Mouse (Mus musculus) left cerebral cortex, postnatal 36 days (tissue): Measurements from ENCODE around the gene Fam133b. TPM values are rescaled to one million over a fixed set of nuclear protein-coding genes. Genes with fewer than 3 reads are reported as not detected.

ENCODE experiments used
- DNase-seq, 2 experiments: peaks; one replicate each; pipeline ENCODE4 v3.0.0; 2021 to 2022; ENCODE audit warnings: low spot score in 2 of 2, mixed read lengths in 1 of 2
- intact Hi-C: fragments of 180-260 bp; cut with DNase I; formaldehyde crosslinking; loops from one replicate; pipeline ENCODE4 v1.15.1; 2025
- total RNA-seq, 2 experiments: library from RNA; stranded (reverse); gene quantifications; 2 replicates each; pipeline ENCODE4 v1.2.3; 2021

The Fam133b gene
- total RNA-seq, result 10 to 100 TPM; 36.0 to 42.5 TPM

DNA sequence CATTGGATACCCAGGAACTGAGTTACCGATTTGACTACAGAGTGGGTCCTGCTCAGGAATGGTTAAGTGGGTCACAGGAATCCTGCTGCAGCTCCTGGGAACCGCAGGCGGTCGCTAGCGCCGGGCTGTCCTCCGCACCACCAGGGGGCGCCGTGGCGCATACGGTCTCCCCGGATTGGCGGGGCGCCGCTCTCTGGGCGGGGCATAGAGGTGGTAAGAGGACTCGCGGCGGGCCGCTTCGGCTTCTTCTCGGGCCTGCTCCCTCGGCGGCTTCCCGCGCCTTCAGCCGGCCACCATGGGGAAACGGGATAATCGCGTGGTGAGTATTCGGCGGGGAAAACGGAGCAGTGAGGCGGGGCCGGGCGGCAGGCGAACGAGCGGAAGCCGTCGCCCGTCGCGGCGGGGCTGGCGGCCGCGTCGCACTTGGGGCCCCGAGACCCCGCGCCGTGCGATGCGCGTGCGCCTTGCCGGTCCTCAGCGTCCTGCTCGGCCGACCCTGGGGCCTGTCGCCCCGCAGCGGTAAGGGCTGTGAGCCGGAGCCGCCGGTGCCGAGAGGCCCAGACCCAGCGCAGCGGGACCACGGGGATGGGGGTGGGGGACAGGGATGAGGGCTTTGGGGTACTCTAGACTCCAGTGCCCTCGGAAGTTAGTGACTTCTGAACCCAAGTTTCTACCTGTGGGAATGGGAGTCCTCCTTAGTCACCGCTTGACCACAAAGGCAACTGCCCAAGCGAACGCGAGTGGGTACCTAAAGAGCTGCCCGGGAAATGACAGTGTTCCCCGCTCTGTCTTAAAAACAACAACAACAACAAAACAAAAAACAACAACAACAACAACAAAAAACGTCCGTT is at the start of gene Fam133b:
TSS of gene Fam133b (plus strand) at position 205 of the 851 bp plus-strand sequence.
- peak; percentile 96 for DNase-seq
- intact Hi-C loops, result no loop called here

DNA sequence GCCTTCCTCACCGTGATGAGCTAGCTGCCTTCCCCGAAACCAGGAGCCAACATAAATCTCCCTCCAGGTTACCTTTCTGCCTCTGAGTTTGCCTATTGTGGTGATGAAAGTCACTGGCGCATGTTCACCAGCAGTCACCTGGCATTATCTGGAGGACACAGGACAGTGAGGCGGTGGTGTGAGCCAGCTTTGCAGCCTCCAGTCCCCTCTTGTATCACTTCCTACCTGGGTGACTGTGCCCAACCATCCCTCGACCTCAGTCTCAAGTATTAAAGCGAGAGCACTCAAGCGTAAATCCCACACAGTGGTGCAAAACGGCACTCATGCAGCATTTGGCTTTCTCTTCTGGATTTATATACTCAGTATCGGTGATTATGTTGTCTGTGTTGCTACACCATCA is 49.7 kb upstream of the Fam133b start:
- DNase-seq, result no peak
- intact Hi-C loops, result no loop called here

DNA sequence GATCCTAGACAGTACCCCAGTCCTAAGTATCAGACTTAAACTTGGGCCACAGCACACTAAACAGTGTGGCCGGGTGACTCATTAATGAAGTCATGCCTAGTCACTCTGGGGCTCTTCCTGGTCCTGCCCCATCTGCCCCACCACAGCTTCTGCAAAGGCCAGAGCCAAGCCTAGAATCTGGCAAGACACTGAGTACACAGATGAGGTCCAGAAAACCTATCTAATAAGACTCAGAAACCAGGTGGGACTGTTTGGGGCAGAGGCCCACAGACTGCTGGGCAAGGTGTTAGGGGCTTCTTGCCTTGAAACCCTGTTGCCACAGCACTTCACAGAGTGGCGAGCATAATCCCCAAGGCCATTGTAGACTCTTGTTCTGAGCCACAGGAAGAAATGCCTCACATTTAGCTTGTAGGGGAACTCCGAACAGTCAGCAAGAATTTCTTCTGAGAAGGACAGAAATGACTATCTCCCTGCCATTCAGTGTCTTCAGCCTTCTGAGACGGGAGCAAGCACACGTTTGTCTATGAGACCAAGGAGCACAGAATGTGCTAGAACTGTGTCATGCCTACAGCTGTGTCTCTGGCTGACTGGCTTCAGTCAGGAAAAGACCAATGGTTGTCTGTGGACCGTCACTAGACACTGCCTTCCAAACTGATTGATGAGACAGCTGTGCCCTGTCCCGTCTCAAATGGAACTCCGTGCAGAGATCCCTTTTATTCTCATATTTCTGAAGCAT is 49.0 kb upstream of the Fam133b start:
- intact Hi-C loops, result no loop called here
- DNase-seq, result no peak

DNA sequence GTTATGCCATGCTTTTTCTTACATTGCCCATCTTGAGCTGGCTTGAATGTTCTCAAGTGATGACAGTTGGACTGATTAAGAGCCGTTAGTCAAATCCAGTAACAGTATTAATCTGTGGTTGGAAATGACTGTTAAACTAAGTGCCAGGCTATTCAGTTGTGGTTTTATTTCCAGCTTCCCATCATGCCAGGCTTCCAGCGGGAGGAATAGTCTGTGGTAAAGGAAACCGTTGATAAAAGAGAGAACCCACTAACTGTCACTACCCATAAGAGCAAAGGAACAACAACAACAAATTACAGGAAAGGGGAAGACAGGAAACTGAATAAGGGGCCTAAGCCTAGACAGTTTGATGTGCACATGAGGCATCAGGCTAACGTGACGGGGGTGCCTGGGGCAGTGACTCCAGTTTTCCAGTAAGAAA is 46.1 kb upstream of the Fam133b start:
- intact Hi-C loops, result no loop called here
- no peak for DNase-seq

DNA sequence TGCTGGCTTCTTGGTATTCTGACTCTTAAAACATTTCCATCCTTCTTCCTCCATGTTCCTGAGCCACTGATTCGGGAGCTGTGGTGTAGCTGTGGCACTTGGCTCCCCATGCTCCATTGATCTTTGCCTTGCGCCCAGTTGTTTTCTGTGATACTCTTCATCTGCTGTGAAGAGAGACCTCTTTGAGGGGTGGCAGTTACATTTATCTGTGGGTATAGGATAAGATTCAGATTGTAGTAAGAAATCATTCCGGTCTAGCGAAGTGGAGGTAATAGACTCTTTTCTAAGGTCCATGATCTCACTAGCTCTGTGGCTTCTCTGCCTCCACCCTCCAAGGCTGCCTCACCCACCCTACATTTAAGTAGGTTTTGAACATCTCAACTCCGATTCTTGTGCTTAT is 43.3 kb upstream of the Fam133b start:
- DNase-seq, result no peak
- intact Hi-C loops, result no loop called here

DNA sequence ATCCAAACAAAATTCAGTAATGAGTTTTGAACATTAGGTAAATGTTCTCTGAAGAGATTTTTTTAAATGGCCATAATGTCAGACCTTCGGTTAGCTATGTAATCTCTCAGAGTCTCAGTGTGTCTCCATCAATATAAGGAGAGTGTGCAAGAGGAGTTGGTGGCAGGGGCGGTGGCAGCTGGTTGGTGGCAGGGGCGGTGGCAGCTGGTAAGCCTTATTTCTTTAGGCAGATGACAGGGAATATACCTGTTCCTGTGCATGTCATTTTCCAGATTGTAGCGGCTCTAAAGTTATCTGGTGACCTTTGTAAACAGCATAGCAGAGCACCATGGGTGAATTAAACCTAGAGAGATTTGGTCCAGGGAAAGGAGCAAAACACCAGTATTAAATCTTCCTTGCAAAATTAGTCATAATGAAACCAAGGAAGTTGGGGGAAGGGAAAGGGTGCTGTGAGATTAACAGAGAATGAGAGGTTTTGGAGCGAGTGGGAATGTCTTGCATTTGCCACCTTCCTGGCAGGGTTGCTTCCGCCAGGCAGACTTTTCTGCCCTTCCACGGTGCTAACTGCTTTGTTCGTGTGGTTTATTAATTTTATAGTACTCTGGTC is 42.6 kb upstream of the Fam133b start:
- no peak for DNase-seq
- intact Hi-C loops, result no loop called here

DNA sequence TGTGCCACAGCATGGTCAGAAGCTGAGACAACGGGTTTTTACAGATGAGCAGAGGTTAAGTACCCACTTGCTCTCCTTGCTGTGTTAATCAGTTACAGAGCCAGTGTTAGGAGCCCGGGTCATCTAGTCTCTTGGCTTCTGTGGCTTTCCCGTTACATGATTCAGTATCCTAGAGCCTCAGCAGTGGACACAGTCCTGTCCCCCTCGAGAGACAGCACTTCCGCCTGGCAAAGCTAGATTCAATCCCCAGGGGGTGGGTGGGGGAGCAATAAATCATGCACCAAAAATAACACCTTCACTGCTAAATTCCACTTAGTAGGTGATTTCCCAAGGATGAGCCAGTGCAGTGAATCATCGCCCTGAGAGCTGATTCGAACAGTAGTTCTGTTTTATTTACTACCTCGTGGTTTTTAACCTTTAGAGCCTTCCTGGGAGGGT is 42.0 kb upstream of the Fam133b start:
- intact Hi-C loops, result no loop called here
- DNase-seq, result no peak

GRCm38 (mm10) chr5:3502610-3503350 is 40.9 kb upstream of the Fam133b start:
- intact Hi-C loops, result no loop called here
- DNase-seq, result no peak

- intact Hi-C loops, result no loop called here
- no peak for DNase-seq
These were observed 40.3 kb upstream of the Fam133b start for GRCm38 (mm10) chr5:3503373-3503772.

DNA sequence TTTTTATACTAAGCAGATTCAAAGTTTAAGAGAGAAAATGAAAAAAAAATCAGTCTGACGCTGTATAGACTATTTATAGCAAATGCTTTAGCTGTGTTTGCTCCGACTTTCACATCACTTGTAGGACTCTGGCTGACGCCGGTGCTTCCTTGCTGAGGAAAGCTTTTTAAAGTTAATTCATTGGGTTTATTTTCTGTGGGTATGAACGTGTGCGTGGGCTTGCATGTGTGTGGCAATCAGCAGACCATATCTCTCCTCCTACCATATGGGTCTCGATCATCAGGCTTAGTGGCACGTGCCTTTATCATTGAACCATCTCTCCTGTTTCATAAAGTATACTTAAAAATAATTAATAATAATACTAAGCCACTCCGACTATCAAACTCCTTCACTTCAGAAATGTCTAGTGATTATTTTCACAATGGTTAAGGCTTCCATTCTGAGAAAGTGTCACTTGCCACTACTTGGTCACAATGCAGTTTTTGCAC is 39.8 kb upstream of the Fam133b start:
- no peak for DNase-seq
- intact Hi-C loops, result no loop called here

DNA sequence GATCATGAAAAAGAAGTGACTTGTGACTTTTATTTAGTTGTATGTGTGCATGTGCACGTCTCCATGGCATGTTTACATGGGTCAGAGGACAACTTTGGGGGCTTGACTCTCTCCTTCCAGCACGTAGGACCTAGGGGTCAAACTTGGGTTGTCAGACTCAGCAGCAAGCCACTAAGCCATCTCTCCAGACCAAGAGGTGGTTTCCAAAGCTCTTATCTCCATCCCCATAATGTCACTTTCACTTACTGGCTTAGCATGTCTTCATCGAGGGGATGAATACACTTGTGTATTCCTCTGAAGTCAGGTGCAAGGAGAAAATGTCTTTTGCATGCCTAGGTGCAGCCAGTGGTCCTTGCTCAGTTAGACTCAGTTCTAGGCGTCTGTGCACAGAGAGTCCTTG is 39.2 kb upstream of the Fam133b start:
- intact Hi-C loops, result no loop called here
- DNase-seq, result no peak

- no peak for DNase-seq
- intact Hi-C loops, result no loop called here
These were observed 38.1 kb upstream of the Fam133b start for GRCm38 (mm10) chr5:3505553-3505952.

DNA sequence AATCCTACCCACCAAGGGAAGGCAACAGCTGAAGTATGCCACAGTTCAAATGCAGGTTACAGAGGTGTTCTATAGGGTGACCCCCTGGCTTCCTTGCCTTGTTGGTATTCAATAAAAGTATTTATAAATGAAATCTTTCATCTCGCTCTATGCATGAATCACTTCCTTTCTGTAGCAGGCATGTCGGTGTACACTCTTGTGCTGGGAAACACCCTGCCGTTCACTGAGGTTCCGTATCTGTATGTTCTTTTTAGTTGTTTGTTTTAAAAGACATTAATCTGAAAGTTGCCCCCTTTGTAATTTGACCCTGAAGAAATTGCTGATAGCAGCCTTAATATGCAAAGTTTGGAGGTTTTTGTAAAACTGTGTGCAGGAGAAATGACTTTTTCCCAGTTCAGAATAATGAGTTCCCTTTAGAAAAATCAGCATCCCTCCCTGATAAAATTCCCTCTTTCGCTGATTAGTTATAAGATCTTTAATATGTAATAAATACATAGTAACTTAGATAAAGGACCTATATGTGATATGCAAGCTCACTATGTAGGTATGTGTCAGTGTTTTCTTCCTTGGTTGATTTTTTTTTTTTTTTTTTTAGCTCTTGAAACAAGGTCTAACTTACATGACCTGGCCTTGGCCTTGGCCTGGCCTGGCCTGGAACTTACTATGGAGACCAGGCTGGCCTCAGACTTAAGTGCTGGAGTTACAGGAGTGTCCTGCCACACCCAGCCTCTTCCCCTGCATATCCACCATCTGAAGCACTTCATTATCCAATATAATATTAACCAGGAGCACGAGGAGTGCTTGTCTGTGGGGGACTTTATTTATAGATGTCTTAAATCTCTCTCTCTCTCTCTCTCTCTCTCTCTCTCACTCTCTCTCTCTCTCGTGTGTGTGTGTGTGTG is 34.9 kb upstream of the Fam133b start:
- intact Hi-C loops, result no loop called here
- no peak for DNase-seq

DNA sequence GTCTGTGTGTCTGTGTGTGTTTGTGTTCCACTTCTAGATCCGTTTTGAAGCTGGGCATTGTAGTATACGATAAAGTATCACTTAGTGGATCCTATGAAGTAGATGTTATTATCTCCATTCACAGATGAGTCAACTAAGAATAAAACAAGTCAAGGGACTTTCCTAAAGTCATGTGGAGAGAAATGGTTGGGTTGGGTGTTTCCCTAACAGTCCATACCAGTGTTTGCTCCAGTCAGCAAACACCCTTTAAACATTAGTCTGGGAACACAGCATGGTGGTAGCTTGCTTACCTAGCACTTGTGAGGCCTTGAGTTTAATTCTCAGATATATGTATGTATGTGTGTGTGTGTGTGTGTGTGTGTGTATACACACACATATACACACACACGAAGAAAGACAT is 34.1 kb upstream of the Fam133b start:
- DNase-seq, result no peak
- intact Hi-C loops, result no loop called here

GRCm38 (mm10) chr5:3511097-3511795 is 32.4 kb upstream of the Fam133b start:
- no peak for DNase-seq
- intact Hi-C loops, result no loop called here

- intact Hi-C loops, result no loop called here
- no peak for DNase-seq
These were observed 31.0 kb upstream of the Fam133b start for GRCm38 (mm10) chr5:3512584-3512983.

DNA sequence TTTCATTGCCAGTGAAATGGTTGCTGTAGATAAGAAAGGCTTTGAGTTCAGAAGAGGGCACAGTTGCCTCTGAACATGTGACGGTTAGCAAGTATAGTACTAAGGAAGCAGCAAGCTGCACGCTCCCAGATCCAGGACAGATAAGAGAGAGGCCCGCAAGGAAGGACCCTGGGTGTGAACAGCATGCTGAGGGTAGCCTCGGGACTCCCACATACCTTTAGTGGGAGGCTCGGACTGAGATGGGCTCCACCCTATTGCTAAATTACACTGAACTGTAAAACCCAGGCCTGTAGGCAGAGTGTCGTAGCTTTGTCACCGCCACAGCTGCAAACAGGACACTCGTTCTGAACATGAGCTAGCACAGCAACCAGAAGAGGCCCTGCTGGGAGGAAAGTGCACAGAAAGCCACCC is 28.7 kb upstream of the Fam133b start:
- intact Hi-C loops, result loop anchor here (2.0 to 5.0 kb wide), 2 partner anchors 172 to 368 kb away; no protein-coding TSS in a partner anchor
- DNase-seq, result no peak

DNA sequence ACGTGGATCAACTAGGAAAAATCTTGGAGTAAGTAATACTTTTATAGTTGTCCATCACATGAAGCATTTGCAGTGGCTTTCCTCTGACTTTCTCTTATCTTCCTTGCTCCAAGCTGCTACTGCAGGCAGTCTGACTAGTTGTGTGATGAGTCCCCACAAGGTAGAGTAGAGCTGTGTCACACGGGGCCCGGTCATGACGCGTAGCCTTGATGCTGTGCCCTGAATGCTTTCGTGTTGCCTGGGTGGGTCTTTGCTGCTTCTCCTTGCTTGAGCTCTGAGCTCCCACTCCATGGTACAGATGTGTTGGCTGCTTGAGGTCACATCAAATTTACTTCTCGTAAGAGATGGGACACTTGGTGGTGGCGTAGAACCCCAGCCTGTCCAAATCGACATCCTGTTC is 28.2 kb upstream of the Fam133b start:
- intact Hi-C loops, result loop anchor here (2.0 to 5.0 kb wide), 2 partner anchors 173 to 368 kb away; no protein-coding TSS in a partner anchor
- no peak for DNase-seq
